Mouse (Mus musculus) limb, embryonic 11.5 days (tissue): ENCODE measurements around the gene Crisp3. TPM values are rescaled to one million over a fixed set of nuclear protein-coding genes. Genes with fewer than 3 reads are reported as not detected.

ENCODE experiments used
- polyA plus RNA-seq: library from polyadenylated mRNA; unstranded; fragments of >200 nt; fragmentation: Nextera tagmentation; extraction: Ambion mirVana; gene quantifications from 2 replicates; pipeline ENCODE4 v1.2.1, GENCODE M21; 2014

Gene Crisp3
- polyA plus RNA-seq, 1 experiment from 2014 or later: not detected

Other genes starting within 250 kb of the Crisp3 start
- gene AC192777.2, start 146.8 kb downstream of the Crisp3 start, polyA plus RNA-seq: not detected in 2 replicates
- gene Pgk2, start 33.6 kb downstream of the Crisp3 start, polyA plus RNA-seq: not detected in 2 replicates
- not detected in 2 replicates for gene Crisp1, start 76.9 kb upstream of the Crisp3 start, polyA plus RNA-seq